Mouse (Mus musculus) T-cell, adult 2 months (primary cell): Measurements from ENCODE around the gene Zfp800.

Source experiments
- DNase-seq: peaks from one replicate; pipeline ENCODE4 v3.0.0; 2022; ENCODE audit warnings: low spot score

Gene Zfp800

DNA sequence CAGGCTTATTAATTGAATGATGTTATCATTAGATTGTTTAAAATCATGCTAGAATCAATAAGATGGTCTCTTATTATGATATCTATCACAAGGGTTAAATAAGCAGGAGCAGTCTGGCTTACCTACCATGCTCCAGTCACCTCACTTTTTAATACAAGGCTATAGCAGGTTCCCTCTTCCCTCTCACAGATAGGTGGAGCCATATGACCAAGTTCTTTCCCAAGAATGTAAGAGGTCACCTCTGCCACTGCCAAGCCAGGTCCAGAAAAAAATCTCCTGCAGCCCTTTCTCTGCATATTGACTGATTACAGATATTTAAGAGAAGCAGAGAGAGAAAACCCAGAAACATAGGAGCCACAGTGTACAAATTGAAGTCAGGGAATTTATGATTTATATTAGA, 88.1 kb downstream of the Zfp800 start:
- no peak for DNase-seq

GRCm38 (mm10) chr6:28308929-28309328, 88.9 kb downstream of the Zfp800 start:
- no peak for DNase-seq

DNA sequence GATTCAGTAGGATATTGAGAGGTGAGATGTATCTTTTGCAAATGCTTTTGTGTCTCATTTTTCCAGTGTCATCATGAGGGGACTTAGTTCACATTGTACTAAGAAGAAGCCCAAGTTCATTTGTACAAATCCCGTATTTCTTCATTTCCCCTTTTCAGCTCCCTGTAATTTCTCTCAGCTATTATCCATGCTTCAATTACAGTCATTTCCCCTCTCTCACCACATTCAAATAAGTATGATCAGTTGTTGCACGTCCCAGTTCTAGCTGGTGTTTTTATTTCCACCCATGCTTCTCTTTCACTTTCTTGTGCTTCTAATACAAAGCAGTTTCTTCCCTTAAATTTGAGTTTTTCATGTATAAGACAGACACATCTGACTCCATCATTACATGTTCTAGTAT, 91.1 kb downstream of the Zfp800 start:
- DNase-seq = no peak

DNA sequence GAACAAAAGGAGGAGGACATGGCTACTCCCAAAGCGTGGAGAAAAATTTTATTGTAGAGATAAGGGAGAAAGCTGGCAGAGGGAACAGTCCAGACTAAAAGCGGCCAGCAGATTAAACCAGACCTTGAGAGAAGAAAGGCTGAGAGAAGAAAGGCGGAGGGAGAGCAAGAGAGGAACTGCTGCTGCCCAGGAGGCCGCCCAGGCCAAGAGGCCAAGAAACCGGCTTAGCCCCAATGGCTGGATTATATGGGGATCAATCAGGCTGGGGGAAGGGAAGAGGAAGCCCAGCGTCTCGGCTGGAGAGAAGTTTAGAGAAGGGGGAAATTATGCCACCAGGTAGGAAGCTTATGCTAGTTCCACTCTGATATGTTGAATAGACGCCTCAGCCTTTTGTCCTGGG, 101.5 kb downstream of the Zfp800 start:
- no peak for DNase-seq

DNA sequence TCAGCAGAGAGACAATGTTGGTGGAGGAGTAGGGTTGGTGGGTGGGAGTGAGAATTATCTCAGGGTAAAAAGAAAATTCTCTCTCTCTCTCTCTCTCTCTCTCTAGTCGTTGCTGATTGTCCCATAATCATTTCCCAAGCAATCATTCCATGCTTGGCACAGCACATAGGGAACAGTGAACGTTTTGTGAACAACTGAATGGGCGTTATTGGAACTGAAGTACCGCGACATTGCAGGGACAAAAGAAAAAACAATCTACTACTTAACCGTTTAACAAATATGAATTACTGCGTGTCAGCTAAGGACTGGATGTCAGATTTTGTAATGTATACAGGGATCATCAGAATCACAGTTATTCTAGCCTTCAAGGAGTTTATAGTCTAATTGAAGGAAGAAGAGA, 102.2 kb downstream of the Zfp800 start:
- no peak for DNase-seq

DNA sequence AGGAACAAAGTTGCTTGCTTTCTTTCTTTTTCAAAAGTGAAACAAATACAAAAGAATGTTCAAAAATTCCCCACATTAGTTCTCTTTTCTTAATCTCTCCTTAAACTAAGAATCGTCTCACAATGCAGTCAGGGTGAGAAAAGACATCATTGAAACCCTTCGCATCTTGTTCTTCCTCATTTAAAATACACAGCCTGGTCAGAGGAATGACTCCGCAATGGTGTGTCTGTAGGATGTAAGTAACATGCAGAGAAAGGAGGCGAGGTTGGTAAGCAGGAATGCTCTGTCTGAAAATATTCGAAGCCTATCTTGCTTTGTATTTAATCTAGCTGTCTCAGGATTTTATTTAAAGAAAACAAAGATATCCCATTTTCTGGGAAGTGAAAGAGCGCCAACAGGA, 105.0 kb downstream of the Zfp800 start:
- no peak for DNase-seq

GRCm38 (mm10) chr6:28279886-28280285, 117.9 kb downstream of the Zfp800 start:
- DNase-seq = no peak

GRCm38 (mm10) chr6:28262198-28262621, 135.6 kb downstream of the Zfp800 start:
- DNase-seq = no peak

GRCm38 (mm10) chr6:28261307-28262197, 136.3 kb downstream of the Zfp800 start:
- peak; percentile 79 for DNase-seq

GRCm38 (mm10) chr6:28260425-28261191, 137.2 kb downstream of the Zfp800 start:
- peak; percentile 6 for DNase-seq

DNA sequence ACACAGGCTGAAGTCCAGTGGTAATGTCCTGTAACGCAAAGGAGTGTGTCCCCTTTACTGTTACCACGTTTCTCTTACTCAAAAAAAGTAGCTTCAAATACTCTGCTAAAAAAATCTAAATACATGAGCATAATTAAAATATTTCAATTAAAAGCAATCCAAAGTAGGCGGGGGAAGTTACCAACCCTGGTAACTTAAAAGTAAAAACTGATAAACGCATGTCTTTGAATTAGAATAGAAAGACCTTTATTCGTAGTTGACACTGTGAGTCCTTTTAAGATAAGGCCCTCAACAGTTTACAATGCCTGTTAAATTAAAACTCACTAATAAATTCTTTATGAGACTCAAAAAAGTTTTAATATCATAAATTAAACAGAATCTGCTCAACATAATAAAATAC, 138.1 kb downstream of the Zfp800 start:
- no peak for DNase-seq

DNA sequence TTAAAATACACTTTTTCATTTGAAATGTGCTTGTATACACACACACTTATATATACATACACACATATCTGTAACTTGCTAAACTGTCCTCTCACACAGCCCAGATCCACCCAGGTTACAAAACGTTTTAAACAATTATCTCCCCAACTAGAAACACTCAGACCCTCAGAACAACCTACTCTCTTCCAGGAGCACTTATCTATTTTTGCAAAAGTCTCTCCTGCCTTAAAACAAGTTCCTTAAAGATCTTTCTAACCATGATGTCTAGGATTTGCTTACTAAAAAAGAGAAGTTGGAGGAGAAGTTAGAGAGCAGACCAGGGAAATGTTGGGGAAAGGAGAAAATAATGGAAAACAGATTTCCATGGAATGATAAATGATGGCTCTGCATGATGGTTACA, 139.4 kb downstream of the Zfp800 start:
- no peak for DNase-seq

- DNase-seq = no peak
Measured at GRCm38 (mm10) chr6:28257772-28258171, 140.0 kb downstream of the Zfp800 start.

DNA sequence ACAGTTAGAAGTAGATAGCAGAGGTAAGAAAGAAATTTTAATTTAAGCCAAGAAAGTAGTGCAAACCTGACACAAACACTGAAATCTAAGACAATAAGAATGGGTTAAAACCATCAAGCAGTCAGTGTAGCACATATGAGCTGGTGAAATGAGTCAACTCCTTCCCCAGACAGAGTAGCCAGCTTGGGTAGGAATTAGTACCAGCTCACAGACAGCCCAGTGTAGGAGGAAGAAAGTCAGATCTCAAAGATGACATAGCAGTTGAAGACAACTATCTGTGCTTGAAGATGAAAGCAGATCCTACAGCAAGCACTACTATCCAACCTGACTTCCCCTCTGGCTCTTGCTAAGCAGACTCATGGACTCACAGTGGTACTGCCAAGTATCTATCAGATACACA, 145.0 kb downstream of the Zfp800 start:
- no peak for DNase-seq

DNA sequence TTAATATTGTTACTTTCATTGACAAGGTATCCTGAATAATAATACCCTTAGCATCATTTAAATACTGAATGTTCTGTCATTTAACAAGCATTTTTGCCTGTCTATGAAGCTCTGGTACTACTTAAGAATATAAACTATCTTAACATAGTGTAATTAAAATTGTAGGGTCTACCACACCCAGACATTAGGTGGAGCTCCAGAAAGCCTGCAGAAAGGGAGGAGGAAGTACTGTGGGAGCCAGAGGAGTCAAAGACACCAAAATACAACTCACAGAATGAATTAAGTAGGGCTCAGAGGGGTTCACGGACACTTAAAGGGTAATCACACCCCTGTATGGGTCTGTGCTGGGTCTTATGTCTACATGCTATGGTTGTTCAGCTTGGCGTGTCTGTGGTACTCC, 149.6 kb downstream of the Zfp800 start:
- DNase-seq = no peak

- DNase-seq = no peak
Measured at GRCm38 (mm10) chr6:28232618-28233361, 165.0 kb downstream of the Zfp800 start.

DNA sequence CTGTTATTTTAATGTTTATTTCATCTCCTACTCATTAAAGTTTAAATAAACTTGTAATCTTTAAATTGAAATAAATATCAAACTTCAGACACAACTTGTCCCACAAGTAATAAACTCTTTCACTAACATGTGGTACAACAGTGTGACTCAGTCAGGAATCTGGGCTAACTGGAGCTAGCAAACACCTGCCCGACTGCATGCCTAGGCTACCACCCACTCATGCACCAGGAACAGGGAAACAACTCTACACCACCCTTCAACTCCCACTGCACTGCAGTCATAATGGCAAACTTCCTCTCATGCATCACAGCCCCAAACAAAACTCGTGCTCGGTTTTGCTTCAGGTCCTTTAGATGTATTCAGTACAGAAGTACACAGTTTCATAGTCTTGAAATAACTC, 169.7 kb downstream of the Zfp800 start:
- DNase-seq = no peak

DNA sequence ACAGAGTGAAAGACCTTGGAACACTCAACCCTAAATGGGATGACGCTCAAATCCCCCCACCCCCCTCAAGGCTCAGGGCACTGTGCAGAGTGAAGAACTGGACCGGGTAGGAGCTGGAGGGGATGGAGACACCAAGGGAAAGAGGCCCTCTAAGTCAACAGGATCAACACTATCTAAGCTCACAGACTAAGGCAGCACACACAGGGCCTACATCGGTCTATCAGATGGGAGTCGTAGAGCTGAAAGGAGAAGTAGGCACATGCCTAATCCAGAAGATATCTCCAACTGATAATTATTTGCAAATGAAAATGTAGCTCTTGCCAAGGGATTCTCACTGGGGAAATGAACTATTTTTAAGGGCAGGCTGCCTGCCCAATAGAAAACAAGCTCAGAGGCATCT, 176.8 kb downstream of the Zfp800 start:
- no peak for DNase-seq

- no peak for DNase-seq
Measured at GRCm38 (mm10) chr6:28218386-28218785, 179.4 kb downstream of the Zfp800 start.

- peak; percentile 36 for DNase-seq
Measured at GRCm38 (mm10) chr6:28215268-28215954, 182.4 kb downstream of the Zfp800 start.

DNA sequence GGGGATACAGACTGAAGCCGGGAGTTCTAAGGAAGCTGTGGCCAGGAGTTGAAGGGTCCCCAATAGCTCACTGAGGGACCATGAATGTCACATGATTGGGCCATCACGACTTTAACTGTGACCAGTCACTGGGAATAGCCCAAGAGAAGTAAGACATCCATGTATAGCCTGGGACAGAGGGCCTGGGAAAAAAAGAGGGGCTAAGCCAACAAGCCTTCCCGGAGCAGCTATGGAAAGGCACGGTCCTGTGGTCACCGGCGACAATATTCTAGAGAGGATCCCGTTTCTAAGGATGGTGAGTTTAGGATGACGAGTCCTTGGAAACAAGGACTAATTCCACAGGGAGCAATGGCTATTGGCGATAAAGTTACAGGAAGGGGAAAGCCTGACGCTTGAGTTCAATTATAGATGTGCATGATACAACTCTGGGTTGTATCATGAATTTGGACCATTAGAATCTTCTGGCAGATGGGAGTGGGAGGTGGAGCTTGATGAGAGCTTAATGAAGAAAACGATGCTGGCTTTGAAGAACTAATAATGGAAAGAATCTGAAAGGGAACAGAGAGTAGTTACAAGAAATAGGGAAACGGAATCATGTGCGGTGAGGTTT, 183.0 kb downstream of the Zfp800 start:
- DNase-seq = no peak

- DNase-seq = no peak
Measured at GRCm38 (mm10) chr6:28203454-28203853, 194.4 kb downstream of the Zfp800 start.
